Mouse (Mus musculus): ENCODE measurements around the gene Tmem86b.
A peak's percentile ranks its signal among the peaks of the same experiment; 100 is the strongest.
"Not testable (repeated sequence)": the region's sequence is repeated elsewhere in the genome, so short reads cannot be mapped to it uniquely, and the experiment has no call there.

Tmem86b gene

GRCm38 (mm10) chr7:4651581-4651980 lies 20.4 kb upstream of the Tmem86b start:
- peak; percentile 42 for DNase-seq (ENCODE audit: low read depth, low spot score)

GRCm38 (mm10) chr7:4647992-4648391 lies 16.8 kb upstream of the Tmem86b start:
- no peak for DNase-seq (ENCODE audit: low read depth, low spot score)

GRCm38 (mm10) chr7:4647291-4647690 lies 16.1 kb upstream of the Tmem86b start:
- no peak for DNase-seq (ENCODE audit: low read depth, low spot score)

- no peak for DNase-seq (ENCODE audit: low read depth, low spot score)
Measured at GRCm38 (mm10) chr7:4646806-4647205, 15.6 kb upstream of the Tmem86b start.

GRCm38 (mm10) chr7:4643225-4643624 lies 12.0 kb upstream of the Tmem86b start:
- no peak for DNase-seq (ENCODE audit: low read depth, low spot score)

- no peak for DNase-seq (ENCODE audit: low read depth, low spot score)
Measured at GRCm38 (mm10) chr7:4641956-4642355, 10.7 kb upstream of the Tmem86b start.

GRCm38 (mm10) chr7:4641155-4641554 lies 9.9 kb upstream of the Tmem86b start:
- DNase-seq (ENCODE audit: low read depth, low spot score) = no peak

- DNase-seq (ENCODE audit: low read depth, low spot score) = no peak
Measured at GRCm38 (mm10) chr7:4636179-4636578, 5.0 kb upstream of the Tmem86b start.

- DNase-seq (ENCODE audit: low read depth, low spot score) = no peak
Measured at GRCm38 (mm10) chr7:4630198-4630597, 1.0 kb downstream of the Tmem86b start.

GRCm38 (mm10) chr7:4629586-4629985 lies 1.6 kb downstream of the Tmem86b start:
- no peak for DNase-seq (ENCODE audit: low read depth, low spot score)

- DNase-seq (ENCODE audit: low read depth, low spot score) = no peak
Measured at GRCm38 (mm10) chr7:4625928-4626327, 5.3 kb downstream of the Tmem86b start.

- DNase-seq (ENCODE audit: low read depth, low spot score) = no peak
Measured at GRCm38 (mm10) chr7:4624343-4624742, 6.9 kb downstream of the Tmem86b start.

- peak; percentile 70 for DNase-seq (ENCODE audit: low read depth, low spot score)
Measured at GRCm38 (mm10) chr7:4623544-4624189, 7.6 kb downstream of the Tmem86b start.

- DNase-seq (ENCODE audit: low read depth, low spot score) = peak; percentile 79
Measured at GRCm38 (mm10) chr7:4619979-4620378, 11.2 kb downstream of the Tmem86b start.

GRCm38 (mm10) chr7:4613740-4614403 lies 17.4 kb downstream of the Tmem86b start:
- no peak for DNase-seq (ENCODE audit: low read depth, low spot score)

GRCm38 (mm10) chr7:4612956-4613355 lies 18.3 kb downstream of the Tmem86b start:
- DNase-seq (ENCODE audit: low read depth, low spot score) = no peak

- no peak for DNase-seq (ENCODE audit: low read depth, low spot score)
Measured at GRCm38 (mm10) chr7:4612386-4612785, 18.8 kb downstream of the Tmem86b start.

- no peak for DNase-seq (ENCODE audit: low read depth, low spot score)
Measured at GRCm38 (mm10) chr7:4611921-4612341, 19.3 kb downstream of the Tmem86b start.

GRCm38 (mm10) chr7:4611511-4611910 lies 19.7 kb downstream of the Tmem86b start:
- DNase-seq (ENCODE audit: low read depth, low spot score) = no peak

- peak; percentile 24 for DNase-seq (ENCODE audit: low read depth, low spot score)
Measured at GRCm38 (mm10) chr7:4608002-4608401, 23.2 kb downstream of the Tmem86b start.

- DNase-seq (ENCODE audit: low read depth, low spot score) = no peak
Measured at GRCm38 (mm10) chr7:4603873-4604272, 27.3 kb downstream of the Tmem86b start, which contains the start of gene Ptprh. Gene Ptprh (minus strand): TSS chr7:4604041.

- no peak for DNase-seq (ENCODE audit: low read depth, low spot score)
Measured at GRCm38 (mm10) chr7:4602969-4603368, 28.3 kb downstream of the Tmem86b start.

- DNase-seq (ENCODE audit: low read depth, low spot score) = not testable (repeated sequence)
Measured at GRCm38 (mm10) chr7:4597046-4597445, 34.2 kb downstream of the Tmem86b start.
